Mouse (Mus musculus): ENCODE data around the gene Fry. TPM values are rescaled to one million over a fixed set of nuclear protein-coding genes. Genes with fewer than 3 reads are reported as not detected.

The Fry gene
- polyA plus RNA-seq, 1 experiment = 5.6 TPM

- Histone ChIP-seq H3K36me3 (ENCODE audit: control insufficient read depth, insufficient read depth, low read length) (no peaks in the 10 kb centered on the region), H3K4me1 (ENCODE audit: control insufficient read depth, insufficient read depth, insufficient read length, low read length) (no peaks in the 10 kb centered on the region), H3K27ac (ENCODE audit: insufficient read depth, low read depth, low read length) (no peak overlapping the region), H3K27me3 (ENCODE audit: control insufficient read depth, insufficient read depth, low read length) (no peaks in the 10 kb centered on the region), H3K4me3 (ENCODE audit: low read depth, low read length) (peak overlapping the region; percentile 2; the same call in 1 of the 2 replicates)
- no peak for TF ChIP-seq POLR2A (IDR thresholded peaks at IDR 0.05; ENCODE audit: low read depth, low read length)
- no peak for TF ChIP-seq CTCF (IDR thresholded peaks at IDR 0.05; ENCODE audit: extremely low read depth, insufficient read length, insufficient replicate concordance, low read depth, low read length)
- WGBS = 15% methylated on average over 6 of the region's 6 CpGs
Measured at GRCm38 (mm10) chr5:150196881-150197311, 78.5 kb downstream of the Fry start.

GRCm38 (mm10) chr5:150206749-150207148 is 88.3 kb downstream of the Fry start:
- H3K27ac ChIP-seq (ENCODE audit: insufficient read depth, low read depth, low read length) = no peak overlapping the region
- H3K4me3 ChIP-seq (ENCODE audit: low read depth, low read length) = no peak overlapping the region
- H3K27me3 ChIP-seq (ENCODE audit: control insufficient read depth, insufficient read depth, low read length) = no peaks in the 10 kb centered on the region
- H3K4me1 ChIP-seq (ENCODE audit: control insufficient read depth, insufficient read depth, insufficient read length, low read length) = no peaks in the 10 kb centered on the region
- TF ChIP-seq POLR2A (IDR thresholded peaks at IDR 0.05; ENCODE audit: low read depth, low read length) = no peak
- TF ChIP-seq CTCF (IDR thresholded peaks at IDR 0.05; ENCODE audit: extremely low read depth, insufficient read length, insufficient replicate concordance, low read depth, low read length) = no peak
- WGBS = 87% methylated on average over 6 of the region's 6 CpGs
- no peaks in the 10 kb centered on the region for H3K36me3 ChIP-seq (ENCODE audit: control insufficient read depth, insufficient read depth, low read length)

- Histone ChIP-seq H3K27ac (ENCODE audit: insufficient read depth, low read depth, low read length) (no peak overlapping the region), H3K4me1 (ENCODE audit: control insufficient read depth, insufficient read depth, insufficient read length, low read length) (no peaks in the 10 kb centered on the region), H3K36me3 (ENCODE audit: control insufficient read depth, insufficient read depth, low read length) (no peaks in the 10 kb centered on the region), H3K27me3 (ENCODE audit: control insufficient read depth, insufficient read depth, low read length) (no peaks in the 10 kb centered on the region), H3K4me3 (ENCODE audit: low read depth, low read length) (no peak overlapping the region)
- no peak for TF ChIP-seq POLR2A (IDR thresholded peaks at IDR 0.05; ENCODE audit: low read depth, low read length)
- no peak for TF ChIP-seq CTCF (IDR thresholded peaks at IDR 0.05; ENCODE audit: extremely low read depth, insufficient read length, insufficient replicate concordance, low read depth, low read length)
- WGBS = 35% methylated on average over 18 of the region's 18 CpGs
Measured at GRCm38 (mm10) chr5:150207596-150207995, 89.2 kb downstream of the Fry start.

DNA sequence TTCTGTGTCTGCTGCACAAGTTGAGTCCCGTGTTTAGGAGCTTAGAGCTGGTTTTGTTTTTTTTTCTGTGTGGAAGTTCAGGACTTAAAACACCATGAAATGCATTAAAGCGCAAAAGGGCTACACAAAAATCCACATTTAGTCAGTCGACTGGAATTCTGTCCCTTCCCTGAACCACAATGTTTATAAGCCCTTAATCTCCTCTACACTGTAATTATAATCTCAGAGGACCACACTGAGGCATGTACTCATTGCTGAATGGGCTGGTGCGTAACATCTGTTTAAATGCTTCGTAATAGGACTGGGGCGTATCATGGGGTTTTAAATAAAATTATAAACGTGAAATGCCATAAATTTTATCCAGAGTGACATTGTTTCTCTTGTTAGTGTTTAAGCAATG is 89.6 kb downstream of the Fry start:
- no peak for TF ChIP-seq POLR2A (IDR thresholded peaks at IDR 0.05; ENCODE audit: low read depth, low read length)
- TF ChIP-seq CTCF (IDR thresholded peaks at IDR 0.05; ENCODE audit: extremely low read depth, insufficient read length, insufficient replicate concordance, low read depth, low read length) = no peak
- Histone ChIP-seq H3K4me3 (ENCODE audit: low read depth, low read length) (no peak overlapping the region), H3K27me3 (ENCODE audit: control insufficient read depth, insufficient read depth, low read length) (no peaks in the 10 kb centered on the region), H3K27ac (ENCODE audit: insufficient read depth, low read depth, low read length) (no peak overlapping the region), H3K36me3 (ENCODE audit: control insufficient read depth, insufficient read depth, low read length) (no peaks in the 10 kb centered on the region), H3K4me1 (ENCODE audit: control insufficient read depth, insufficient read depth, insufficient read length, low read length) (no peaks in the 10 kb centered on the region)
- 50% methylated on average over 7 of the region's 7 CpGs for WGBS

GRCm38 (mm10) chr5:150214081-150214480 is 95.6 kb downstream of the Fry start:
- WGBS = 23% methylated on average over 6 of the region's 6 CpGs
- TF ChIP-seq POLR2A (IDR thresholded peaks at IDR 0.05; ENCODE audit: low read depth, low read length) (no peak), CTCF (IDR thresholded peaks at IDR 0.05; ENCODE audit: extremely low read depth, insufficient read length, insufficient replicate concordance, low read depth, low read length) (no peak)
- Histone ChIP-seq H3K4me1 (ENCODE audit: control insufficient read depth, insufficient read depth, insufficient read length, low read length) (peaks cover 16% of the 10 kb centered on the region; the same call in 1 of the 2 replicates), H3K27me3 (ENCODE audit: control insufficient read depth, insufficient read depth, low read length) (no peaks in the 10 kb centered on the region), H3K27ac (ENCODE audit: insufficient read depth, low read depth, low read length) (peak overlapping the region; percentile 26; the same call in 1 of the 2 replicates), H3K4me3 (ENCODE audit: low read depth, low read length) (no peak overlapping the region), H3K36me3 (ENCODE audit: control insufficient read depth, insufficient read depth, low read length) (no peaks in the 10 kb centered on the region)

DNA sequence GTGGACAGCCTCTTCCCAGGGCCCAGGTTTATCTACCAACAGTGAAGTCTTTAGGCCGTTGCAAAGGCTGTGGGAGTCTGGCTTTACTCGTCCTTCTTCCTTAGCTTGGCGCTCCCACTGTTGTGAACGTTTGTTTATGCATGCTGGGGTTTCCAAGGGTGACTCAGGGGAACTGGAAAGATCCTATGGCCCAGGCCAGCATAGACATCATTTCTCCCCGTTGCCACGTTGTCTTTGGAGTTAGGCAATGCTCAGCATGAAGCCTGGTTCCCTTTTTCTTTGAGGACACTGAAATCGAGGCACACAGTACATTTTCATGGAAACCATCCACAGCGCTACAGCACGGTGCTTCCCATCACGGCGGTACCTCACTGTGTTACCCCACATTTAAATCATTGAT is 97.6 kb downstream of the Fry start:
- no peak overlapping the region for H3K4me3 ChIP-seq (ENCODE audit: low read depth, low read length)
- 53% methylated on average over 11 of the region's 11 CpGs for WGBS
- H3K27me3 ChIP-seq (ENCODE audit: control insufficient read depth, insufficient read depth, low read length) = no peaks in the 10 kb centered on the region
- no peaks in the 10 kb centered on the region for H3K36me3 ChIP-seq (ENCODE audit: control insufficient read depth, insufficient read depth, low read length)
- H3K4me1 ChIP-seq (ENCODE audit: control insufficient read depth, insufficient read depth, insufficient read length, low read length) = peaks cover 16% of the 10 kb centered on the region; the same call in 1 of the 2 replicates
- TF ChIP-seq CTCF (IDR thresholded peaks at IDR 0.05; ENCODE audit: extremely low read depth, insufficient read length, insufficient replicate concordance, low read depth, low read length) (no peak), POLR2A (IDR thresholded peaks at IDR 0.05; ENCODE audit: low read depth, low read length) (no peak)
- peak overlapping the region; percentile 34 for H3K27ac ChIP-seq (ENCODE audit: insufficient read depth, low read depth, low read length)

GRCm38 (mm10) chr5:150219457-150219856 is 101.0 kb downstream of the Fry start:
- WGBS = 75% methylated on average over 8 of the region's 8 CpGs
- H3K36me3 ChIP-seq (ENCODE audit: control insufficient read depth, insufficient read depth, low read length) = no peaks in the 10 kb centered on the region
- H3K27me3 ChIP-seq (ENCODE audit: control insufficient read depth, insufficient read depth, low read length) = no peaks in the 10 kb centered on the region
- TF ChIP-seq CTCF (IDR thresholded peaks at IDR 0.05; ENCODE audit: extremely low read depth, insufficient read length, insufficient replicate concordance, low read depth, low read length) (no peak), POLR2A (IDR thresholded peaks at IDR 0.05; ENCODE audit: low read depth, low read length) (no peak)
- H3K27ac ChIP-seq (ENCODE audit: insufficient read depth, low read depth, low read length) = no peak overlapping the region
- no peak overlapping the region for H3K4me3 ChIP-seq (ENCODE audit: low read depth, low read length)
- peaks cover 16% of the 10 kb centered on the region; the same call in 1 of the 2 replicates for H3K4me1 ChIP-seq (ENCODE audit: control insufficient read depth, insufficient read depth, insufficient read length, low read length)
